Mouse (Mus musculus) limb, embryonic 15.5 days (tissue): Measurements from ENCODE around the gene Atxn7l3. TPM values are rescaled to one million over a fixed set of nuclear protein-coding genes. Genes with fewer than 3 reads are reported as not detected.

Source experiments
- ATAC-seq: fragments of 200-750 bp; cut with Nextera tagmentation; 2 replicates; pipeline ENCODE4 v1.8.0; 2017; ENCODE audit warnings: low read depth, moderate TSS enrichment; ENCODE audit not compliant: insufficient number of reproducible peaks, low FRiP score, low TSS enrichment
- H3K27ac ChIP-seq: fragments of 300-500 bp; sonication (generic); 2 replicates; pipeline ENCODE4 v1.5.1; 2015; ENCODE audit warnings: moderate library complexity, mild to moderate bottlenecking, inconsistent platforms
- H3K27me3 ChIP-seq: fragments of 300-500 bp; sonication (generic); 2 replicates; pipeline ENCODE4 v1.6.1; 2015; ENCODE audit warnings: inconsistent platforms
- H3K36me3 ChIP-seq: fragments of 300-500 bp; sonication (generic); 2 replicates; pipeline ENCODE4 v1.6.1; 2015; ENCODE audit warnings: inconsistent platforms
- H3K4me1 ChIP-seq: fragments of 300-500 bp; sonication (generic); 2 replicates; pipeline ENCODE4 v1.6.1; 2015; ENCODE audit warnings: inconsistent platforms
- H3K4me2 ChIP-seq: fragments of 300-500 bp; sonication (generic); 2 replicates; pipeline ENCODE4 v1.6.1; 2015; ENCODE audit warnings: mild to moderate bottlenecking, inconsistent platforms
- H3K4me3 ChIP-seq: fragments of 300-500 bp; sonication (generic); 2 replicates; pipeline ENCODE4 v1.5.1; 2015; ENCODE audit warnings: mild to moderate bottlenecking, inconsistent platforms
- H3K9ac ChIP-seq: fragments of 300-500 bp; sonication (generic); 2 replicates; pipeline ENCODE4 v1.6.1; 2015; ENCODE audit warnings: inconsistent platforms
- H3K9me3 ChIP-seq: fragments of 300-500 bp; sonication (generic); 2 replicates; pipeline ENCODE4 v1.6.1; 2016; ENCODE audit warnings: inconsistent platforms
- WGBS: fragments of 180-500 bp; shearing (Covaris S2); methylation state at CpG from one replicate; pipeline ENCODE4 v1.1.7; 2015; 5-methylcytosine and 5-hydroxymethylcytosine counted together
- polyA plus RNA-seq: library from polyadenylated mRNA; unstranded; fragments of >200 nt; fragmentation: Nextera tagmentation; extraction: Ambion mirVana; gene quantifications from 2 replicates; pipeline ENCODE4 v1.2.1, GENCODE M21; 2015

Atxn7l3 gene
- polyA plus RNA-seq, 1 experiment from 2014 or later: 18.0 TPM

DNA sequence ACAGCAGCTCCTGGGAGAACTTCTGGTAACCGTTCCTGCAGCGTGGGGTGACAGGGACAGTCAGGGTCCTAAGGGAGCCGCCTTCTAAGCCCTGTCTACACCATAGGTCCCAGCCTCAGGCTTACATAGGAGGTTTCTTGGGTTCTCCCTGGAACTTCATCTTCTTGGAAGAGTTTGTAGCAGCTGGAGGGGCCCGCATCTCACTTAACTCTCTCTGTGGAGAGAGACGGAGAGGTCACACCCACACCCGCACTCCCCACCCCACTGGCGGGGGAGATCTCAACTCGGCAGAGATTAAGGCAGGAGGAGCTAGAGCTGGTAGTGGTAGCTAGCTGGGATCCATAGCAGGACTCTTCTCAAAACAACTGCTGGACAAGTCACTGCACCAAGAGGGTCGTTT, 11.7 kb upstream of the Atxn7l3 start:
- Histone ChIP-seq H3K27ac (no peak overlapping the region), H3K4me2 (no peak overlapping the region), H3K9ac (no peak overlapping the region), H3K4me1 (peaks cover 29% of the 10 kb centered on the region), H3K27me3 (no peaks in the 10 kb centered on the region), H3K36me3 (peaks cover 64% of the 10 kb centered on the region), H3K9me3 (no peaks in the 10 kb centered on the region), H3K4me3 (no peak overlapping the region)
- no peak for ATAC-seq
- WGBS: 90% methylated on average over 9 of the region's 9 CpGs

DNA sequence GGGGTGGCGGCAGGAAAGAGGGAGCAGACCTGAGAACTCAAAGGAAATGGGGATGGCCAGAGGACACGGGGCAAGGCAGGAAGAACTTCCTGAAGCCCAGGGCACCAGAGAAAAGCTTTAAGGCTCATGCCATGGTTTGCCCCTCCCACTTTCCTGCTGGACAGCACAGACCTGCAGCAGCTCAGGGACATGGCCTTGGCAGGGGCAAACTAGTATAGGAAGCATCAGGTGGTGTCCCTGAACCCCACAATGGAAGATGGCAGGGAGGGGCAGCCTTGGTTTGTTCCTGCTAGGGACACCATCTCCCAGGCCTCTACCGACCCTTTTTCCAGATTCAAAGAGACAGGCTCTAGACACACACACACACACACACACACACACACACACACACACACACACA, 8.9 kb upstream of the Atxn7l3 start:
- Histone ChIP-seq H3K4me2 (no peak overlapping the region), H3K4me1 (peaks cover 17% of the 10 kb centered on the region), H3K4me3 (no peak overlapping the region), H3K27ac (no peak overlapping the region), H3K9me3 (no peaks in the 10 kb centered on the region), H3K9ac (no peak overlapping the region), H3K27me3 (no peaks in the 10 kb centered on the region), H3K36me3 (peaks cover 41% of the 10 kb centered on the region)
- no peak for ATAC-seq
- WGBS: 68% methylated on average over 2 of the region's 3 CpGs

DNA sequence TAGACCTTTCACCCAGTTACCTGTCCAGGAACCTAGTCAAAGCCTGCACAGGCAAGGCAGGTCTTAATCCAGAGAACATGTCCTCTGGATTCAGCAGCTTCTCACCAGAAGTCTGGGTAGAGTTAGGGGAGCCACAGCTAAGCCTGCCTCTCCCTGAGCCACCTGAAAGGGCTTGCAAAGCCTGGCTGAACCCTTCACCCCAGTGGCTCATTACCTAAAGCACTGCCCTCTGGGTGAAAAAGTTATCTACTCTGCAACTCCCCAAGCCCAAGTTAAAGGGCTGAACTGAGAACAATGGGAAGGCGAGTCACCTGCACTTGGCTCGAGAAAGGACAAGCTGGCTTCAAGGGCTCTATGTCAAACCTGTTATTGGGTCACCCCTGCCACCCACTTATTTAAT, 7.7 kb upstream of the Atxn7l3 start:
- H3K9me3 ChIP-seq: no peaks in the 10 kb centered on the region
- H3K27me3 ChIP-seq: no peaks in the 10 kb centered on the region
- no peak overlapping the region for H3K27ac ChIP-seq
- H3K9ac ChIP-seq: no peak overlapping the region
- no peak overlapping the region for H3K4me3 ChIP-seq
- no peak overlapping the region for H3K4me2 ChIP-seq
- 58% methylated on average over 2 of the region's 2 CpGs for WGBS
- peaks cover 30% of the 10 kb centered on the region for H3K36me3 ChIP-seq
- peaks cover 5% of the 10 kb centered on the region for H3K4me1 ChIP-seq
- no peak for ATAC-seq

DNA sequence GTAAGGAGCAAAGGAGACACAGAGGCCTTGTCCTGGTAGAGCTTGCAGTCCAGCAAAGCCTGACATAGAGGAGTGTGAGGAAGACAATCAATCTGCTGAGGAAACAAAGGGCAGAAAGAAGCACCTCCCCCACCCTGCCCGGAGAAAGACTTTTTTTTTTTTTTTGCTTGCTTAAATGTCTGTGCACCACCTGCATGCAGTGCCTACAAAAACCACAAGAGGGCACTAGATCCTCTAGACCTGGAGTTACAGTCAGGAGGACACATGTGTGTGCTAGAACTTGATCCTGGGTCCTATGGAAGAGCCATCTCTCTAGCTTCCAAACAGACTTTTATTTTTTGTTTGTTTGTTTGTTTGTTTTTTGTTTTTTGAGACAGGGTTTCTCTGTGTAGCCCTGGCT, 3.4 kb upstream of the Atxn7l3 start:
- no peak overlapping the region for H3K4me2 ChIP-seq
- H3K4me3 ChIP-seq: no peak overlapping the region
- peaks cover 16% of the 10 kb centered on the region for H3K4me1 ChIP-seq
- no peak overlapping the region for H3K9ac ChIP-seq
- WGBS: 11% methylated on average over 1 of the region's 1 CpGs
- H3K9me3 ChIP-seq: no peaks in the 10 kb centered on the region
- no peaks in the 10 kb centered on the region for H3K36me3 ChIP-seq
- no peak overlapping the region for H3K27ac ChIP-seq
- ATAC-seq: no peak
- no peaks in the 10 kb centered on the region for H3K27me3 ChIP-seq

DNA sequence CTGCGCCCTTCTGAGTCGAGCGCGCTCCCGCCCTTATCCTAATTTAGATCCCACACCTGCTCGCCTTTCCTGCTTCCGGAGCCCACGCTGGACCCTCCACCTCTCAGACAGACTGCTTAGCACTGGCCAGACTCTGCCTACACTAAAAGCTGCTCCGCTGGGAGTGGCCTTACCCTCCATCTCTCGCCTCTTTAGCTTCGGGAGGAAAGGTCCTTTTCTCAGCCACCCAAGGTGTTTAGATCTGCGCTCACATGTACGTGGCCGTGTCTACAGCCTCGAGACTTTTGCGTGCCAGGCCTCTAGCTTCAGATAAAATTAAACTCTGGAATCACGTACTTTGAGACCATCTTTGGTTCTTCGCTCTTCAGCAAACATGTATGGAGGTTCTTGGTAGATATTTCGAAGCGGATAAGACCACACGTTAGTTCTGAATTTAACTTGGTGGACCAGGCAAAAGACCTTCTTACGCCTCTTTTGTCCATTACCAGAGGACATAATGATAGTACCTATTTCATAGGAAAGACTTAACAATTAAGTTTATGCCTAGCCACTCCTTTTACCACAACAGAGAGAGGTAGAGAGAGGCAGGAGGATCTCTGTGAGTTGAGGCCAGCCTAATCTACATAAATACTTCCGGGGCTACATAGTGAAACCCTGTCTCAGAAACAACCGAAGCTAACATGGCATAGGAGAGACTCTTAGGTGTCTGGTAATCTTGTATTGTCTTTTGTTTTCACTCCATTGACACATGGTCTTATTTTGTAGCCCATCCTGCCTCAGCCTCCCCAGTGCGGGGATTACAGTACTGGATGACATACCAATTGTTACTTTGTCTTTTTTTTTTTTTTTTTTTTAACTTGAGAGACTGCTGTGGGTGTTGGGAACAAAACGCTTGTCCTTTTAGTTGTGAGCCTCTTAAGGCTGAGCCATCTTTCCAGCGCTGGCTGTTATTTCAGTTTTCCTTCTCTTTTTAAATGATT, 1.4 kb upstream of the Atxn7l3 start:
- ATAC-seq: peak; percentile 20
- Histone ChIP-seq H3K27me3 (no peaks in the 10 kb centered on the region), H3K9ac (peak overlapping the region; percentile 68), H3K27ac (peak overlapping the region; percentile 99), H3K4me2 (peak overlapping the region; percentile 87), H3K9me3 (no peaks in the 10 kb centered on the region), H3K4me1 (peaks cover 26% of the 10 kb centered on the region), H3K36me3 (peaks cover 18% of the 10 kb centered on the region), H3K4me3 (peak overlapping the region; percentile 83)
- 25% methylated on average over 27 of the region's 27 CpGs for WGBS

DNA sequence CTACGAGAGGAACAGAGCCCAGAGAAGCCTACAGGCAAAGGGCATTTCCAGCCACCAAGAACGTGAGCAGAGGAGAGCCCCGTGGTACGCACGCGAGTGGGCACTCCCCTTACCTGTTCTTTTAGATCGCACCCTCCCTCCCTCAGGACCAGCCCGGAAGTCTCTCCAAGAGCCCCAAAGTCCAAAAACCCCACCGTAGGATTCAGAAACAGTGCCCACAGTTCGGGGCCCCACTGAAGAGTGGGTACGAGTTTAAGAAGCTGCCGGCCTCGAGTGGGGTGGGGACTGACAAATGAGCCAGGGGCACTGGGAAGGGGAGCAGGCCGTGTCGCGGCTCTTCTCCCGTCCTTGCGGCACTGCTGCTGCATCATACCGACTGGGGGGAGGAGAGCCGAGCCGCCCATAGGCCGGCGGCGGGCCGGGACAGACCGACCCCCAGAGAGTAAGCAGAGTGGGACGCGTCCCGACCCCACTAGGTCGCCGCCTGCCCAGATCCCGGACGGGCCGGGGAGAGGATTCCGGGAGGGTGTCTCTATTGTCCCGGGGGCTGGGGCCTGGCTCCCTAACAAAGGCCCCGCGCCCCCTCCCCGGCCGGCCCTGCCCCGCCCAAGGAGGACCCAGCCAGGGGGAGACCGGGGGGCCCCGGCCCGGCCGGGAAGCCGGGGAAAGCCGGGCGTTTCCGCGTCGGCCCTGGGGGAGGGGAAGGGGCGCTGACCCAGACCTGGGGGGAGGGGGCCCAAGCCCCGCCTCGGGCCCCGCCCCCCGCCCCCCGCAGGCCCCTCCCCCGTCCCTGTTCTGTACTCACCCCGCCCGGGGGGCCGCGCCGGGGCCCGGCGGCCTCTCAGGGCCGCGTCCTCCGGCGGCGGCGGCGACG, 596 bp downstream of the Atxn7l3 start:
- peak overlapping the region; percentile 99 for H3K27ac ChIP-seq
- H3K4me2 ChIP-seq: peak overlapping the region; percentile 87
- H3K9me3 ChIP-seq: no peaks in the 10 kb centered on the region
- under 1% methylated on average over 39 of the region's 73 CpGs for WGBS
- peaks cover 38% of the 10 kb centered on the region for H3K36me3 ChIP-seq
- H3K4me1 ChIP-seq: peaks cover 29% of the 10 kb centered on the region
- ATAC-seq: peak; percentile 16
- H3K27me3 ChIP-seq: no peaks in the 10 kb centered on the region
- H3K4me3 ChIP-seq: peak overlapping the region; percentile 83
- peak overlapping the region; percentile 87 for H3K9ac ChIP-seq

DNA sequence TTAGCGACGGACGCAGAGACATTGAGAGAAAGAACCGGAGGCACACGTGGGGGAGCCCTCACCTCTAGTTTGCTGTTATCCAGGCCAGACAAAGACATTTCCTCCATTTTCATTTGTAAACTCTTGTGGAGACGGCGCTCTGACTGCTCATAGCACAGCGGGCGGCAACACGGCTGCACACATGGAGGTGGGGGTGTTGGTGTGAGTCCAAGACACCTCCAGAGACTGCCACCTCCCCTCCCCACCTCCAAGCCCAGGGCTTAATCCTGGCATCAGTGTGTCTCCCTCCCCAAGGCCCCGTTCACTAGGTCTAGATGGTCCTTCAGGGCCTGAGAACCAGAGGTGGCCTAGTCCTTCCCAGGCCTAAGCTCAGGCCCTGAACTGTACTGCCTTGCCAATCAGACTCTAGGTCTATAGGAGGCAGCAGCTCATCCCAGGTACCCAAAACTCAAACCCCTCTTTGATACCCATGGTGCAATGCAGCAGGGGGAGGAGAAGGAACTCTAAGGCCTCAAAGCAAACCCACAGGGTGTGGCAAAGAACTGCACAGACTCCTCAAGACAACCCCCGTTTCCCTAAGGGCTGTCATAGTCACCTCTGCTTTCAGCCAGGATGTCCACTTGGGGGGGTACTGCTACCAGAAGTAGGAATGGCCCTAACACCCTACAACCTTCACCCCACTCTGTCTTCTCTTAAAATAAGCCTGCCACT, 1.4 kb downstream of the Atxn7l3 start:
- 65% methylated on average over 12 of the region's 12 CpGs for WGBS
- Histone ChIP-seq H3K4me1 (peaks cover 30% of the 10 kb centered on the region), H3K9me3 (no peaks in the 10 kb centered on the region), H3K27ac (peak overlapping the region; percentile 99), H3K4me3 (peak overlapping the region; percentile 83), H3K9ac (peak overlapping the region; percentile 87), H3K36me3 (peaks cover 46% of the 10 kb centered on the region), H3K27me3 (no peaks in the 10 kb centered on the region), H3K4me2 (peak overlapping the region; percentile 87)
- no peak for ATAC-seq

DNA sequence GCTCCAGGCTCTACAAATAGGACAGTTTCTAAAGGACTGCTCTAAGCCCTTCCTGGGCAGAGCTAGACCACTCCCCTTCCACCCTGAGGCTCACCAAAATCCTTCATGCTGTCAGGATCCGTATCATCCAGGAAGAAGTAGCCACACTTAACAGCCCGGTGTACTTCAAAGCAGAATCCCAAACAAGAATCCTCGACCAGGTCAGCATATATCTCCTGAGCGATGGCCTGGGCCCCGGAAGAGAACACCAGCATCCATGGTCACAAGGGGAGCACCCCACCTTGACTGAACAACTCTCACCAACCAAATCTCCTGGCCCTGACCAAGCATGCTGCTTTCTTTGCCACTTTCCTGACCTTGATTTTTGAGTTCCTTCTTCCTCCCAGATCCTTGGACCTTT, 2.0 kb downstream of the Atxn7l3 start:
- H3K4me2 ChIP-seq: peak overlapping the region; percentile 87
- peak overlapping the region; percentile 87; the same call in 1 of the 2 replicates for H3K9ac ChIP-seq
- H3K4me1 ChIP-seq: peaks cover 30% of the 10 kb centered on the region
- peak overlapping the region; percentile 99 for H3K27ac ChIP-seq
- peaks cover 53% of the 10 kb centered on the region for H3K36me3 ChIP-seq
- WGBS: 75% methylated on average over 5 of the region's 5 CpGs
- no peaks in the 10 kb centered on the region for H3K27me3 ChIP-seq
- ATAC-seq: no peak
- H3K9me3 ChIP-seq: no peaks in the 10 kb centered on the region
- peak overlapping the region; percentile 83 for H3K4me3 ChIP-seq

DNA sequence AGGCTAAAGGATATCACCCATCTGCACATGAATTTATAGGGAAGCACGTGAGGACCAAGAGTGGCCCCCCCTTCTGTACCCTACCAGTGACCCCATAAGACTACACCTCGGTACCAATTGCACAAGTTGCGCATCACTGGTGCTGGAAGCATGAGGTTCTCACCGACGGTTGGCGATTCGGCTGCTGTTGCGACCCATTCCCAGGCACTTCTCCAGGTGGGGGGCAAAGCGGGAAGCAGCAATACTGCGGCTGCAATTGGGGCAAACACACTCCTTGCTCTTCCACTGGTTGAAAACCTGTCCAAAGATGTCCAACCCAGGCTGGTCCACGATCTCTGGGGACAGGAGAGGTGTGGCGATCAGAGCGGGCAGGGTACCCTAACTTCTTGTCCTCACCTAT, 2.5 kb downstream of the Atxn7l3 start:
- H3K4me1 ChIP-seq: peaks cover 30% of the 10 kb centered on the region
- no peaks in the 10 kb centered on the region for H3K9me3 ChIP-seq
- H3K27me3 ChIP-seq: no peaks in the 10 kb centered on the region
- H3K4me2 ChIP-seq: no peak overlapping the region
- no peak overlapping the region for H3K27ac ChIP-seq
- H3K9ac ChIP-seq: no peak overlapping the region
- peaks cover 57% of the 10 kb centered on the region for H3K36me3 ChIP-seq
- WGBS: 93% methylated on average over 13 of the region's 13 CpGs
- no peak for ATAC-seq
- no peak overlapping the region for H3K4me3 ChIP-seq

DNA sequence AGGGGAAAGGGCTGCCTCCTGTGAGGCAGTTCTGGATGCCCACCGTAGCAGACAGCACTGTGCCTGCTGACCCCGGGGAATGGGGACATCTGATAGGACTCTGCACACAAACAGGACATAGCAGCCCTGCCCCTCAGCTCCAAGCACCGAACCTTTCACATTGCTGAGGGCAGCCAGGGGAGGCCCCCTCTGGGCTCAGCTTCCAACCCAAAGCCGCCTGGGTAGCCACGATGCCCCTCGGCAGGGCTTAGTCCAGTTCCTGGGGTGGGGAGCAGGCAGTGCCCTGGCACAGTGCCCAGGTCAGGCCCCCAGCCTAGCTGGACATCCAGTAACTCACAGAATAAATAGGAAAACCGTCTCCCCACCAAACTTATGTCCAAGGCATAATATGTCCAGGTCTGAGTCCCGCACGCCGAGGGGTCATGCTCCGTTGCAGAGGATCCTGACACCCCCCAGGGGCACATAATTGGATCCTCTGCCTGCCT, 5.3 kb downstream of the Atxn7l3 start:
- WGBS: 83% methylated on average over 11 of the region's 11 CpGs
- H3K27me3 ChIP-seq: no peaks in the 10 kb centered on the region
- H3K27ac ChIP-seq: no peak overlapping the region
- no peak for ATAC-seq
- H3K9me3 ChIP-seq: no peaks in the 10 kb centered on the region
- H3K4me3 ChIP-seq: no peak overlapping the region
- no peak overlapping the region for H3K4me2 ChIP-seq
- H3K4me1 ChIP-seq: peaks cover 30% of the 10 kb centered on the region
- no peak overlapping the region for H3K9ac ChIP-seq
- H3K36me3 ChIP-seq: peaks cover 76% of the 10 kb centered on the region

DNA sequence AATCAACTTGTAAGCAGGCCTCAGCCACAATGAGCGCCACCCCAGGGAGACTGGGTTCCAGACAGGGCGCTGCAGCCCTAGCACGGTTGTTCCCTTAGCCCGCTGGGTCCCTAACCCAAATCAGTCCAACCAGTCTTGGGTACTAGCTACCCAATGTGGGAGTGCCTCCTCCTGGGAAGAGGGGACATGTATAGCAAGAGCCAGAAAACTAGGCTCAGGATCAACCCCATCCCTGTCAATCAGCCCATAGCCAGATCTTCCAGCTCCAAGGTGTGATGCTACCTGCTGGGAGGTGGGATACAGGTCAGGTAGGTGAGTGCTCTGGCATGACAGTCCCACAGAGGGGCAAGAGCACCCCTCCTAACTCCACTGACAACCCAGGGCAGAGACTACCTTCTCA, 6.3 kb downstream of the Atxn7l3 start:
- no peaks in the 10 kb centered on the region for H3K9me3 ChIP-seq
- H3K27me3 ChIP-seq: no peaks in the 10 kb centered on the region
- H3K9ac ChIP-seq: no peak overlapping the region
- H3K4me2 ChIP-seq: no peak overlapping the region
- 81% methylated on average over 4 of the region's 4 CpGs for WGBS
- peaks cover 76% of the 10 kb centered on the region for H3K36me3 ChIP-seq
- H3K4me3 ChIP-seq: no peak overlapping the region
- peaks cover 34% of the 10 kb centered on the region for H3K4me1 ChIP-seq
- ATAC-seq: no peak
- H3K27ac ChIP-seq: no peak overlapping the region
